Mouse (Mus musculus) myocyte (in vitro differentiated cells): Measurements from ENCODE around the gene Samd5. TPM values are rescaled to one million over a fixed set of nuclear protein-coding genes. Genes with fewer than 3 reads are reported as not detected.

Experiments
- H3K27me3 ChIP-seq: one replicate; pipeline ENCODE4 v1.6.1; 2011; ENCODE audit not compliant: control insufficient read depth, insufficient read depth, insufficient read length
- H3K36me3 ChIP-seq: one replicate; pipeline ENCODE4 v1.6.1; 2011; ENCODE audit not compliant: control insufficient read depth, insufficient read depth
- H3K4me2 ChIP-seq: one replicate; pipeline ENCODE4 v1.6.1; 2011; ENCODE audit warnings: low read depth, control low read depth
- H3K4me3 ChIP-seq: one replicate; pipeline ENCODE4 v1.5.1; 2011; ENCODE audit warnings: mild to moderate bottlenecking, control low read depth, moderate library complexity
- H3K79me2 ChIP-seq: one replicate; pipeline ENCODE4 v1.6.1; 2011; ENCODE audit not compliant: control insufficient read depth, insufficient read depth
- H3ac ChIP-seq: one replicate; pipeline ENCODE4 v1.6.1; 2011; ENCODE audit not compliant: control insufficient read depth, insufficient read length
- CEBPB ChIP-seq: IDR thresholded peaks from 2 replicates; pipeline ENCODE4 v1.6.1; 2011; ENCODE audit warnings: mild to moderate bottlenecking, moderate library complexity; ENCODE audit not compliant: poor library complexity, insufficient read depth, severe bottlenecking
- E2F4 ChIP-seq: IDR thresholded peaks from one replicate; pipeline ENCODE4 v1.6.1; 2011; ENCODE audit warnings: mild to moderate bottlenecking, control low read depth, moderate library complexity; ENCODE audit not compliant: insufficient read depth
- MAX ChIP-seq: IDR thresholded peaks from one replicate; pipeline ENCODE4 v1.6.1; 2011; ENCODE audit warnings: low read depth, mild to moderate bottlenecking, control low read depth
- MYOD1 ChIP-seq, 3 experiments: IDR thresholded peaks; one replicate each; pipeline ENCODE4 v1.6.1; 2011; ENCODE audit warnings: control low read depth in 2 of 3, low read depth in 2 of 3, mild to moderate bottlenecking in 2 of 3, moderate library complexity in 1 of 3; ENCODE audit not compliant: insufficient read length in 2 of 3, control insufficient read depth in 1 of 3
- MYOG ChIP-seq, 3 experiments: IDR thresholded peaks; one replicate each; pipeline ENCODE4 v1.6.1; 2011; ENCODE audit warnings: control low read depth in 2 of 3, low read depth in 2 of 3, mild to moderate bottlenecking in 2 of 3; ENCODE audit not compliant: insufficient read length in 2 of 3, control insufficient read depth in 1 of 3, insufficient read depth in 1 of 3
- POLR2A ChIP-seq: IDR thresholded peaks from one replicate; pipeline ENCODE4 v1.6.1; 2011; ENCODE audit warnings: low read depth, mild to moderate bottlenecking, control low read depth, moderate library complexity; ENCODE audit not compliant: insufficient read length
- POLR2AphosphoS2 ChIP-seq: IDR thresholded peaks from one replicate; pipeline ENCODE4 v1.6.1; 2011; ENCODE audit warnings: low read depth, control low read depth; ENCODE audit not compliant: insufficient read length
- REST ChIP-seq: IDR thresholded peaks from one replicate; pipeline ENCODE4 v1.6.1; 2011; ENCODE audit warnings: mild to moderate bottlenecking, control low read depth, moderate library complexity; ENCODE audit not compliant: insufficient read depth, insufficient read length
- SRF ChIP-seq: IDR thresholded peaks from one replicate; pipeline ENCODE4 v1.6.1; 2011; ENCODE audit warnings: low read depth; ENCODE audit not compliant: control insufficient read depth, insufficient read length
- TCF12 ChIP-seq: IDR thresholded peaks from one replicate; pipeline ENCODE4 v1.6.1; 2011; ENCODE audit warnings: mild to moderate bottlenecking, control low read depth; ENCODE audit not compliant: poor library complexity, insufficient read depth, severe bottlenecking
- TCF3 ChIP-seq: IDR thresholded peaks from one replicate; pipeline ENCODE4 v1.6.1; 2011; ENCODE audit warnings: low read depth, control low read depth; ENCODE audit not compliant: insufficient read length
- USF1 ChIP-seq: IDR thresholded peaks from one replicate; pipeline ENCODE4 v1.6.1; 2011; ENCODE audit warnings: low read depth, mild to moderate bottlenecking, control low read depth, moderate library complexity
- polyA plus RNA-seq: library from polyadenylated mRNA; unstranded; fragments of >200 nt; fragmentation: generic; extraction: Trizol; gene quantifications from one replicate; pipeline ENCODE4 v1.2.1, GENCODE M21; 2012; ENCODE audit warnings: missing spikeins

Gene Samd5
- polyA plus RNA-seq, 1 experiment: not detected

- H3K36me3 ChIP-seq: no peaks in the 10 kb centered on the region
- no peak overlapping the region for H3K4me2 ChIP-seq
- H3K27me3 ChIP-seq: no peaks in the 10 kb centered on the region
- H3K79me2 ChIP-seq: no peaks in the 10 kb centered on the region
- no peak for TF ChIP-seq MYOD1 (IDR thresholded peaks at IDR 0.05; ENCODE audit: control insufficient read depth in 1 of 3, insufficient read length in 2 of 3, low read depth in 2 of 3)
- no peak for TF ChIP-seq USF1
- no peak for TF ChIP-seq CEBPB
- TF ChIP-seq E2F4: no peak
- TF ChIP-seq MAX: no peak
- no peak for TF ChIP-seq REST
- H3K4me3 ChIP-seq: no peak overlapping the region
- no peak overlapping the region for H3ac ChIP-seq
Measured at GRCm38 (mm10) chr10:9693990-9694699, 19.1 kb upstream of the Samd5 start.

GRCm38 (mm10) chr10:9680928-9681327 is 5.9 kb upstream of the Samd5 start:
- no peaks in the 10 kb centered on the region for H3K36me3 ChIP-seq
- H3ac ChIP-seq: no peak overlapping the region
- peaks cover 8% of the 10 kb centered on the region for H3K27me3 ChIP-seq
- TF ChIP-seq MAX (no peak), MYOD1 (IDR thresholded peaks at IDR 0.05; ENCODE audit: control insufficient read depth in 1 of 3, insufficient read length in 2 of 3, low read depth in 2 of 3) (no peak), USF1 (no peak), E2F4 (no peak), TCF12 (no peak), MYOG (IDR thresholded peaks at IDR 0.05; ENCODE audit: control insufficient read depth in 1 of 3, insufficient read depth in 1 of 3, insufficient read length in 2 of 3, low read depth in 2 of 3) (no peak), REST (no peak), CEBPB (no peak), SRF (no peak), POLR2AphosphoS2 (no peak), POLR2A (no peak)
- no peak overlapping the region for H3K4me3 ChIP-seq
- H3K4me2 ChIP-seq: no peak overlapping the region
- H3K79me2 ChIP-seq: no peaks in the 10 kb centered on the region

- no peak overlapping the region for H3K4me2 ChIP-seq
- H3K4me3 ChIP-seq: no peak overlapping the region
- H3K36me3 ChIP-seq: no peaks in the 10 kb centered on the region
- H3ac ChIP-seq: no peak overlapping the region
- H3K79me2 ChIP-seq: no peaks in the 10 kb centered on the region
- peaks cover 18% of the 10 kb centered on the region for H3K27me3 ChIP-seq
- TF ChIP-seq CEBPB (no peak), USF1 (no peak), MYOD1 (IDR thresholded peaks at IDR 0.05; ENCODE audit: control insufficient read depth in 1 of 3, insufficient read length in 2 of 3, low read depth in 2 of 3) (no peak), POLR2AphosphoS2 (no peak)
Measured at GRCm38 (mm10) chr10:9679911-9680310, 4.9 kb upstream of the Samd5 start.

GRCm38 (mm10) chr10:9678071-9678470 is 3.1 kb upstream of the Samd5 start:
- TF ChIP-seq MAX (no peak), TCF12 (no peak), USF1 (no peak)
- no peak overlapping the region for H3K4me3 ChIP-seq
- no peaks in the 10 kb centered on the region for H3K36me3 ChIP-seq
- H3K4me2 ChIP-seq: no peak overlapping the region
- H3K79me2 ChIP-seq: no peaks in the 10 kb centered on the region
- H3K27me3 ChIP-seq: peaks cover 26% of the 10 kb centered on the region
- H3ac ChIP-seq: no peak overlapping the region

GRCm38 (mm10) chr10:9676886-9677285 is 1.9 kb upstream of the Samd5 start:
- Histone ChIP-seq H3K4me2 (peak overlapping the region; percentile 67), H3K79me2 (no peaks in the 10 kb centered on the region), H3K4me3 (no peak overlapping the region), H3K27me3 (peaks cover 26% of the 10 kb centered on the region), H3K36me3 (no peaks in the 10 kb centered on the region), H3ac (no peak overlapping the region)
- TF ChIP-seq SRF (peak; percentile 17), MAX (no peak), TCF3 (no peak), MYOD1 (IDR thresholded peaks at IDR 0.05; ENCODE audit: control insufficient read depth in 1 of 3, insufficient read length in 2 of 3, low read depth in 2 of 3) (no peak)

GRCm38 (mm10) chr10:9676418-9676786 is 1.4 kb upstream of the Samd5 start:
- Histone ChIP-seq H3K27me3 (peaks cover 26% of the 10 kb centered on the region), H3K36me3 (no peaks in the 10 kb centered on the region), H3K4me3 (no peak overlapping the region), H3K79me2 (no peaks in the 10 kb centered on the region), H3K4me2 (peak overlapping the region; percentile 67), H3ac (no peak overlapping the region)
- TF ChIP-seq MAX (no peak), SRF (no peak), MYOD1 (IDR thresholded peaks at IDR 0.05; ENCODE audit: control insufficient read depth in 1 of 3, insufficient read length in 2 of 3, low read depth in 2 of 3) (no peak), POLR2AphosphoS2 (no peak), REST (no peak), POLR2A (no peak), E2F4 (no peak), TCF12 (no peak), MYOG (IDR thresholded peaks at IDR 0.05; ENCODE audit: control insufficient read depth in 1 of 3, insufficient read depth in 1 of 3, insufficient read length in 2 of 3, low read depth in 2 of 3) (no peak), CEBPB (no peak), TCF3 (no peak), USF1 (no peak)
